Mouse (Mus musculus) hindbrain, embryonic 10.5 days (tissue): Measurements from ENCODE around the gene Glp2r. TPM values are rescaled to one million over a fixed set of nuclear protein-coding genes. Genes with fewer than 3 reads are reported as not detected.

Source experiments
- DNase-seq: peaks from one replicate; pipeline ENCODE4 v3.0.0-alpha.2; 2017; ENCODE audit warnings: low spot score
- H3K27ac ChIP-seq: fragments of 300-500 bp; sonication (generic); 2 replicates; pipeline ENCODE4 v1.5.1; 2016; ENCODE audit warnings: mild to moderate bottlenecking, moderate library complexity
- H3K27me3 ChIP-seq: fragments of 300-500 bp; sonication (generic); 2 replicates; pipeline ENCODE4 v1.6.1; 2016; ENCODE audit warnings: mild to moderate bottlenecking; ENCODE audit not compliant: poor library complexity, insufficient read depth, severe bottlenecking
- H3K36me3 ChIP-seq: fragments of 300-500 bp; sonication (generic); 2 replicates; pipeline ENCODE4 v1.6.1; 2016; ENCODE audit warnings: mild to moderate bottlenecking, moderate library complexity
- H3K4me1 ChIP-seq: fragments of 300-500 bp; sonication (generic); replicated peaks from 2 replicates; pipeline ENCODE4 v1.6.1; 2016; ENCODE audit warnings: mild to moderate bottlenecking
- H3K4me3 ChIP-seq: fragments of 300-500 bp; sonication (generic); 2 replicates; pipeline ENCODE4 v1.5.1; 2016; ENCODE audit warnings: mild to moderate bottlenecking, moderate library complexity
- H3K9me3 ChIP-seq: fragments of 300-500 bp; sonication (generic); 2 replicates; pipeline ENCODE4 v1.6.1; 2016; ENCODE audit warnings: mild to moderate bottlenecking, moderate library complexity
- WGBS: fragments of 180-500 bp; shearing (Covaris S2); methylation state at CpG from one replicate; pipeline ENCODE4 v1.1.7; 2016; 5-methylcytosine and 5-hydroxymethylcytosine counted together
- polyA plus RNA-seq: library from polyadenylated mRNA; unstranded; fragments of >200 nt; fragmentation: Nextera tagmentation; extraction: Ambion mirVana; gene quantifications from 2 replicates; pipeline ENCODE4 v1.2.1, GENCODE M21; 2016

Glp2r gene
- polyA plus RNA-seq, 1 experiment from 2014 or later: not detected

- no peak overlapping the region for H3K4me3 ChIP-seq
- no peaks in the 10 kb centered on the region for H3K4me1 ChIP-seq
- 96% methylated on average over 5 of the region's 5 CpGs for WGBS
Measured at GRCm38 (mm10) chr11:67721485-67721884, 49.5 kb downstream of the Glp2r start.

GRCm38 (mm10) chr11:67715382-67715781, 55.6 kb downstream of the Glp2r start:
- no peak overlapping the region for H3K4me3 ChIP-seq
- no peaks in the 10 kb centered on the region for H3K9me3 ChIP-seq
- no peak overlapping the region for H3K27ac ChIP-seq
- H3K4me1 ChIP-seq: no peaks in the 10 kb centered on the region
- WGBS: 90% methylated on average over 4 of the region's 4 CpGs
- H3K27me3 ChIP-seq: no peaks in the 10 kb centered on the region
- H3K36me3 ChIP-seq: no peaks in the 10 kb centered on the region
- DNase-seq: no peak

More at GRCm38 (mm10) chr11:67721485-67721884, 49.5 kb downstream of the Glp2r start:
- Histone ChIP-seq H3K9me3 (no peaks in the 10 kb centered on the region), H3K36me3 (no peaks in the 10 kb centered on the region), H3K27me3 (no peaks in the 10 kb centered on the region), H3K27ac (no peak overlapping the region)
- no peak for DNase-seq

DNA sequence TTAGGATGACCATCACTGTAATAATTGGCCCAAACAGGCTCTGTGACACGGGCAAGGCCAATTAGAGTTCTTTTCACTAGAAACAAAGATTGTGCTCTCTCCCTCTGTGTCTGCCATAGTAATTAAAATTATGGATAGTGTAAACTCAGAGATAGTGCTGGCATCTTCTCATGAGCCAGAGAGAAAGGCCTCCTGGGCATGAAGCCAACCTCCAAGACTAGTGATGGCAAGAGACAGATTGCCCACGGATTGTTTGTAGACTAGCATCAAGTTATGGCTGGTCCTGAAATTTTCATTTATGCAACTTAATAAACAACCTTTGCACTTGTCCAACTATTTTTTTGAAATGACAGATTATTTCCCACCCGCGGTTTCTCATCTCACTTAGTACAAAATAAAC, 58.0 kb downstream of the Glp2r start:
- Histone ChIP-seq H3K4me1 (no peaks in the 10 kb centered on the region), H3K27me3 (no peaks in the 10 kb centered on the region), H3K9me3 (no peaks in the 10 kb centered on the region), H3K36me3 (no peaks in the 10 kb centered on the region), H3K27ac (no peak overlapping the region), H3K4me3 (no peak overlapping the region)
- WGBS: 90% methylated on average over 4 of the region's 4 CpGs
- no peak for DNase-seq

DNA sequence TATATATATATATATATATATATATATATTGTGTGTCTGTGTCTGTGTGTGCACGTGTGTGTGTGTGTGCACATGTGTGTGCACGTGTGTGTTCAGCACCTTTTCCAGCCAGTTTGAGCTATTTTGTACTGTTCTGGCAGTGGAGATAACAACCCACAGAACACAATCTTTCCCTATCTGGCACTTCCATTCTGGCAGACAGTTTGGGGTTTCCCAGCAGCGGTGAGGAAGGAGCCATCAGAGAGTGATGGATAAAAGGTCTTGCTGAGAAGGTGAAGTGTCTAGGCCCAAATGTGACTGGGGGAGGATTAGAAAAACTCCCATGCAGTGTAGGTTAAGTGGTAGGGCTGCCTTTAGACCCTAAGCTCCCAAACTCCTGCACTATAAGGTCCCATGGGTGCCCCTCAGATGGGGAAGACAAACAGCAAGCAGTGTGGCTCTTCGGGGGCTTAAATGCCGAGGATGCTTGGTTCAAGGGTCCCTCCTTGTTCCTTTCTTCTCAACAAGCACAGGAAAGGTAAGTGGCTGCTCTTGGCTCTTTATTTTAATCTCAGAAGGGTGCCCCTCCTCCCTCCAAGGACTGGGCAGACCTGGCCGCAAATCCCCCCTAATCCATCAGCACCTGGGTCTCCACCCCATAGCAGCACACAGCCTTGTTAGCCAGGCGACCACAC, 76.1 kb downstream of the Glp2r start, which contains the start of gene Rcvrn:
Rcvrn (plus strand) TSS at position 624 of the 674 bp plus-strand sequence.
- Histone ChIP-seq H3K4me1 (peaks cover 7% of the 10 kb centered on the region; the same call in 1 of the 2 replicates), H3K9me3 (no peaks in the 10 kb centered on the region), H3K27ac (no peak within 1 kb of the TSS), H3K4me3 (no peak within 1 kb of the TSS), H3K36me3 (no peaks in the 10 kb centered on the region), H3K27me3 (0 out of 2 replicates have a peak, but pooled peaks cover 4% of the 10 kb centered on the region)
- no peak for DNase-seq
- WGBS: 70% methylated on average over 7 of the region's 7 CpGs

GRCm38 (mm10) chr11:67686109-67686508, 84.8 kb downstream of the Glp2r start:
- no peaks in the 10 kb centered on the region for H3K9me3 ChIP-seq
- no peaks in the 10 kb centered on the region for H3K36me3 ChIP-seq
- 83% methylated on average over 2 of the region's 2 CpGs for WGBS
- peaks cover 11% of the 10 kb centered on the region; the same call in 1 of the 2 replicates for H3K4me1 ChIP-seq
- no peak overlapping the region for H3K4me3 ChIP-seq
- DNase-seq: no peak
- no peaks in the 10 kb centered on the region for H3K27me3 ChIP-seq
- H3K27ac ChIP-seq: no peak overlapping the region

DNA sequence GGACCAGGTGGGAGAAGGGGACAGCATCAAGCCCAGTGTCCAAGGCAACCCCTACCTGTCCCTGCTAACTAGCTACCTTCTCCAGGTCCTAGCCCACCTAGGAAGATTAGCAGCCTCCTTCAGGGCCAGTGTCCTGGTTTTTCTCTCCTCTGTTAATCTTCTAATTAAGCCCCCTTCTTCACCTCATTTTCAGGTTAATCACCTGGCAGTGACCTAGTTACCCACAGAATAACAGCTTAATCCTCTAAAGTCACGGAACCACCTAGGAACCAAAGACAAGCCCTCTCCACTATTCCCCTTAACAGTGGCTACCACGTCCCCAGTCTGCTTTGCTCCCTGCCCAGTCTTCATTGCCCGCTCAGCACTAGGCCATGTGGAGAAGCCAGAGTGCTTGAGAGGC, 89.1 kb downstream of the Glp2r start:
- Histone ChIP-seq H3K27me3 (no peaks in the 10 kb centered on the region), H3K4me1 (no peaks in the 10 kb centered on the region), H3K27ac (no peak overlapping the region; the same call in 1 of the 2 replicates), H3K36me3 (no peaks in the 10 kb centered on the region), H3K9me3 (no peaks in the 10 kb centered on the region), H3K4me3 (no peak overlapping the region)
- DNase-seq: no peak
- 87% methylated on average over 3 of the region's 3 CpGs for WGBS

DNA sequence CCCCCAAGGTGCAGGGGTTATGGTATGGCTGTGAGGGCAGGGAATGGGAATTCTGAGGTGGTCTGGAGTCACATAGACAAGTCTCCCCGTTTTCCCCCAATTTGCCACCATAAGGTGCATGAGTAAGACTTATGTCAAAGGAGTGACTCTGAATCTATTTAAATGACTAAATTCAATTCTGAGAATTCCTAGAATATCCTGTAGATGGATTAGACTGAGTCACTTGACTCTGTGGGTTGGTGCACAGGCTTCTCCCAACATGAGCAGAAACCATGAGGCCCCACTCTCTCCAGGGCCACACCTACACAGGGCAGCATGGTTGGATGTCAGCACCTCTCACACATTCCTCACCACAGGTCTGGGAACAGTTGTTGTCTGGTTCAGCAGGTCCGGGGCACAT, 91.0 kb downstream of the Glp2r start:
- no peaks in the 10 kb centered on the region for H3K9me3 ChIP-seq
- H3K36me3 ChIP-seq: no peaks in the 10 kb centered on the region
- no peak overlapping the region for H3K27ac ChIP-seq
- H3K27me3 ChIP-seq: no peaks in the 10 kb centered on the region
- no peak for DNase-seq
- H3K4me3 ChIP-seq: no peak overlapping the region
- H3K4me1 ChIP-seq: no peaks in the 10 kb centered on the region
- WGBS: 87% methylated on average over 2 of the region's 2 CpGs

DNA sequence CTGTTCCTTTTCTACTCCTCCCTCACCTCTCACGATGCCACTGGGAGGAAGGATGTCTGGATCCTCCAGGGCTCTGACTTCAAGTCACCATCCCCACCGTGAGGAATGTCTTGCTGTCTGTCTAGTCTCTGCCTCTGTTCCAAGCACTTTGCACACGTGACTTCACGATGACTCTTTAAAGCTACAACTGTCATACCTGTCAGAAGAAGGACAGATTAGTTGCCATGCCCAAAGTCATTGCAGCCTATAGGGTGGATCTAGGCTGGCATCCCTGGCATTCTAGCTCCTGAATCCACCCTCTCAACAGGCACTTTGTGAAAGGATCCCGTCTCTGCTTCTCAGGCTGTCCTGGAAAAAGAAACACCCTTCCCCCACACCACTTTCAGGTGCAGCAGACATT, 91.7 kb downstream of the Glp2r start:
- no peak for DNase-seq
- Histone ChIP-seq H3K4me3 (no peak overlapping the region), H3K27ac (no peak overlapping the region), H3K27me3 (no peaks in the 10 kb centered on the region), H3K36me3 (no peaks in the 10 kb centered on the region), H3K4me1 (no peaks in the 10 kb centered on the region), H3K9me3 (no peaks in the 10 kb centered on the region)
- WGBS: 74% methylated on average over 5 of the region's 5 CpGs

DNA sequence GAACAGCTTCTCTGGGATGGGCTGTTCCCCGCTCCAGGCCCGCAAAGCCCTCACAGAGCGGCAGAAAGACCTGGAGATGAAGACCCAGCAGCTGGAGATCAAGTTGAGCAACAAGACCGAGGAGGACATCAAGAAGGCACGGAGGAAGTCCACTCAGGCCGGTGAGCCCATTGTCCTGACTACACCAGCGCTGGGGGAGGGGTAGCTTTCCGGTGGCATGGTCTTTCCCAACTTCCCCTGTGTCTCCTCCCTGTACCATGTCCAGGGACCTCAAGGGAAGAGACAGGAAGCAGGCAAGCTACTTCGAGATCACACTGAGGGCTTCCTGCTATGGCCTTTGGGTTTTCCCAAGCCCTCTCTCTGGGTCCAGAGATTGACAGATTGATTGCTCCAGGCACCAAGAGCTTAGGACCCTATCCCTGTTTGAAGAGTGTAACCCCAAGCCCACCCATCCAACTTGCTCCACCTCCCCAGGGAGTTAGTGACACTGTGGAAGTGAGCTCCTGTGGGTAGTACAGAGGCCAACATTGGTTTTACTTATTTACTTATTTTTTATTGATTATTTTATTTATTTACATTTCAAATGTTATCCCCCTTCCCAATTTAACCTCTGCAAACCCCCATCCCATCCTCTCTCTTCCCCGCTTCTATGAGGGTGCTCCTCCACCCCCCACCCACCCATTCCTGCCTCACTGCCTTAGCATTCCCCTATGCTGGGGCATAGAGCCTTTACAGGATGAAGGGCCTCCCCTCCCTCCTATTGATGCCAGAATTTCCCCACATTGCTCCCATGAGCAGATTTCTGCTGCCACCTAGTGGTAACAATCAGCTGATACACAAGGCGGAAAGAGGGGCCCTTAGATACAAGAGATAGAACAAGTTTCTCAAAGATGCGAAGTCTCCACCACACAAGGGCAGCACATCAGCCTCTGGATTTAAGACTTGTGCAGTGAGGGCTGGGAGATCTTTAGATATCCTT, 95.1 kb downstream of the Glp2r start:
- no peaks in the 10 kb centered on the region for H3K4me1 ChIP-seq
- 62% methylated on average over 12 of the region's 12 CpGs for WGBS
- peak; percentile 58 for DNase-seq
- H3K27ac ChIP-seq: no peak overlapping the region
- no peaks in the 10 kb centered on the region for H3K36me3 ChIP-seq
- no peak overlapping the region for H3K4me3 ChIP-seq
- H3K9me3 ChIP-seq: no peaks in the 10 kb centered on the region
- no peaks in the 10 kb centered on the region for H3K27me3 ChIP-seq

GRCm38 (mm10) chr11:67672140-67672539, 98.8 kb downstream of the Glp2r start:
- 83% methylated on average over 5 of the region's 5 CpGs for WGBS
- Histone ChIP-seq H3K4me3 (no peak overlapping the region), H3K9me3 (no peaks in the 10 kb centered on the region), H3K4me1 (no peaks in the 10 kb centered on the region), H3K27me3 (no peaks in the 10 kb centered on the region), H3K27ac (no peak overlapping the region), H3K36me3 (no peaks in the 10 kb centered on the region)
- no peak for DNase-seq

DNA sequence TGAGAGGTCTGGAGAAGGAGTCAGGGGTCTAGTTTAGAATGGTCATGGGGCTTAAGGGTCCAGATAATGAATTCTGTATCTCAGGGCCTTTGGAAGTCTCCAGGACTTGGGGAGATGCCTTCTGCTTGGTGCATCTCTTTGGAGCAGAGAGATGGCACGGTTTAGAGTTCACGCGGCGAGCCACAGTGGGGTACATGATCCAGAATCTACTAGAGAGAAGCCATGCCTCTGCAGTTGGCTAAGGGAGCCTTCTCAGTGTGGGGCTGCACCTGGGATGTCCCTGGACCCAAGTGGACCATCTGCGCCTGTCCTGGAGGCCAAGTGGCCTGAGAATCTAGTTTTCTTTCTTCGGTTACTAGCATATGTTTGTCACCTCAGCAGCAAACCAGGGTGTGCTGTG, 100.9 kb downstream of the Glp2r start:
- no peak for DNase-seq
- H3K27ac ChIP-seq: no peak overlapping the region
- H3K4me3 ChIP-seq: no peak overlapping the region
- H3K27me3 ChIP-seq: no peaks in the 10 kb centered on the region
- no peaks in the 10 kb centered on the region for H3K36me3 ChIP-seq
- no peaks in the 10 kb centered on the region for H3K4me1 ChIP-seq
- no peaks in the 10 kb centered on the region for H3K9me3 ChIP-seq
- 96% methylated on average over 6 of the region's 6 CpGs for WGBS

- Histone ChIP-seq H3K36me3 (no peaks in the 10 kb centered on the region), H3K4me1 (no peaks in the 10 kb centered on the region), H3K4me3 (no peak overlapping the region), H3K27ac (no peak overlapping the region), H3K9me3 (no peaks in the 10 kb centered on the region), H3K27me3 (no peaks in the 10 kb centered on the region)
- no peak for DNase-seq
- 99% methylated on average over 3 of the region's 3 CpGs for WGBS
Measured at GRCm38 (mm10) chr11:67668460-67669007, 102.4 kb downstream of the Glp2r start.
